Mouse (Mus musculus) lung, postnatal 0 days (tissue): ENCODE measurements around the gene Rundc1.

Source experiments
- CTCF ChIP-seq: IDR thresholded peaks from 2 replicates; pipeline ENCODE4 v1.5.1; 2016; ENCODE audit warnings: antibody characterized with exemption, mild to moderate bottlenecking
- EP300 ChIP-seq: IDR thresholded peaks from 2 replicates; pipeline ENCODE4 v1.6.1; 2016; ENCODE audit warnings: antibody characterized with exemption, mild to moderate bottlenecking, control low read depth

- TF ChIP-seq CTCF (no peak), EP300 (no peak)
Observed at GRCm38 (mm10) chr11:101451536-101451935, 26.7 kb downstream of the Rundc1 start.
